Comparison of ENCODE assay signal across 28 mouse cellular contexts in genomic region chr16:52250935-52251334, GRCm38 (mm10).
"Had no signal": no experiment of that assay in that cellular context is flagged by ENCODE, and none has a peak within 500 bp of the region (broad histone marks: within the 10 kb centered on the region; RNA-seq: fewer than 3 reads in every experiment).

No protein-coding gene starts in this region.

- DNase-seq: cerebellum, adult 8-10 months; cerebellum, adult 9-10 months; cerebellum, adult 9-11 months; cerebellum, postnatal 10 days; cerebellum, postnatal 14 days; cerebellum, postnatal 25 days; cerebellum, postnatal 36 days; embryo, embryonic 11 days; forebrain, postnatal 0 days; gastrocnemius, adult 2 months; gastrocnemius, postnatal 10 days; gastrocnemius, postnatal 14 days; gastrocnemius, postnatal 25 days; gastrocnemius, postnatal 36 days; heart, adult 11 months; heart, adult 18-20 months; heart, adult 2 months had no signal

- H3K9ac ChIP-seq: embryonic facial prominence, embryonic 12.5 days; embryonic facial prominence, embryonic 13.5 days; embryonic facial prominence, embryonic 15.5 days; forebrain, embryonic 12.5 days; forebrain, embryonic 13.5 days; forebrain, embryonic 15.5 days; forebrain, postnatal 0 days had no signal

- H3K4me1 ChIP-seq: embryonic facial prominence, embryonic 10.5 days; embryonic facial prominence, embryonic 12.5 days; embryonic facial prominence, embryonic 13.5 days; embryonic facial prominence, embryonic 15.5 days; forebrain, embryonic 10.5 days; forebrain, embryonic 12.5 days; forebrain, embryonic 13.5 days; forebrain, embryonic 15.5 days had no signal

- H3K9me3 ChIP-seq: embryonic facial prominence, embryonic 12.5 days; embryonic facial prominence, embryonic 13.5 days; embryonic facial prominence, embryonic 15.5 days; forebrain, embryonic 12.5 days; forebrain, embryonic 13.5 days; forebrain, embryonic 15.5 days had no signal

- ATAC-seq: forebrain, embryonic 13.5 days; forebrain, embryonic 14.5 days; forebrain, embryonic 15.5 days; forebrain, embryonic 16.5 days; forebrain, postnatal 0 days had no signal

- H3K36me3 ChIP-seq: embryonic facial prominence, embryonic 10.5 days; embryonic facial prominence, embryonic 15.5 days; forebrain, embryonic 12.5 days; forebrain, embryonic 15.5 days had no signal

- H3K4me3 ChIP-seq: embryonic facial prominence, embryonic 10.5 days; embryonic facial prominence, embryonic 12.5 days; embryonic facial prominence, embryonic 13.5 days; embryonic facial prominence, embryonic 15.5 days; erythroblast, embryonic 14.5 days; forebrain, embryonic 10.5 days; forebrain, embryonic 12.5 days; forebrain, embryonic 13.5 days; forebrain, embryonic 15.5 days; gastrocnemius, adult 2 months; heart, adult 2 months had no signal

- H3K4me2 ChIP-seq: embryonic facial prominence, embryonic 12.5 days; embryonic facial prominence, embryonic 13.5 days; embryonic facial prominence, embryonic 15.5 days; forebrain, embryonic 12.5 days; forebrain, embryonic 13.5 days; forebrain, embryonic 15.5 days had no signal

- H3K27me3 ChIP-seq: embryonic facial prominence, embryonic 12.5 days; embryonic facial prominence, embryonic 13.5 days; embryonic facial prominence, embryonic 15.5 days; forebrain, embryonic 12.5 days; forebrain, embryonic 13.5 days; forebrain, embryonic 15.5 days had no signal

- H3K27ac ChIP-seq: embryonic facial prominence, embryonic 10.5 days; embryonic facial prominence, embryonic 12.5 days; embryonic facial prominence, embryonic 13.5 days; embryonic facial prominence, embryonic 15.5 days; forebrain, embryonic 10.5 days; forebrain, embryonic 12.5 days; forebrain, embryonic 13.5 days; forebrain, embryonic 15.5 days; gastrocnemius, adult 2 months; heart, adult 2 months had no signal
